21 mouse cellular contexts compared by ENCODE assay signal in genomic region chr11:24422066-24422775, GRCm38 (mm10).
DNase-seq lines count a peak whose midpoint lies in the region; ATAC-seq lines count a peak whose summit lies in the region.
"Had no signal": no experiment of that assay in that cellular context is flagged by ENCODE, and none has a peak within 500 bp of the region (broad histone marks: within the 10 kb centered on the region; RNA-seq: fewer than 3 reads in every experiment).

No protein-coding gene starts in this region.

- no peaks in the 10 kb centered on the region for H3K4me1 ChIP-seq in forebrain, embryonic 11.5 days (replicated peaks; ENCODE audit: control insufficient read depth, insufficient read depth, low read length)
- peaks cover 4% of the 10 kb centered on the region; the same call in 1 of the 2 replicates for H3K4me1 ChIP-seq in forebrain, embryonic 12.5 days
- H3K4me1 ChIP-seq: limb, embryonic 15.5 days; liver, embryonic 15.5 days; stomach, embryonic 15.5 days had no signal

- H3K27me3 ChIP-seq in forebrain, embryonic 11.5 days (ENCODE audit: control insufficient read depth, insufficient read depth, low read length), result no peaks in the 10 kb centered on the region; the same call in 1 of the 2 replicates
- H3K27me3 ChIP-seq in forebrain, embryonic 12.5 days, result 0 out of 2 replicates have a peak, but pooled peaks cover 6% of the 10 kb centered on the region
- H3K27me3 ChIP-seq: CH12.LX; heart, embryonic 13.5 days; limb, embryonic 15.5 days; liver, embryonic 15.5 days; stomach, embryonic 15.5 days had no signal

- DNase-seq in forebrain, embryonic 11.5 days (ENCODE audit: low spot score), result peak; percentile 45
- peak; percentile 8 for DNase-seq in lung, postnatal 10 days
- DNase-seq in lung, postnatal 4 days, result no peak
- peak; percentile 18 for DNase-seq in brain, adult 2 months (ENCODE audit: low read depth, low spot score)
- peak; percentile 12 to 24 for DNase-seq in layer of hippocampus, adult 8-10 months (ENCODE audit: low spot score in 2 of 2)
- DNase-seq in T-cell, adult 2 months (ENCODE audit: low spot score), result no peak
- DNase-seq: adrenal gland, postnatal 25 days; cerebellum, adult 9-10 months; embryo, embryonic 11 days; gastrocnemius, postnatal 10 days; heart, adult 18-20 months; kidney, adult 18-20 months; retina, postnatal 1 day had no signal

- no peak overlapping the region for H3K4me3 ChIP-seq in forebrain, embryonic 11.5 days (ENCODE audit: low read depth, low read length)
- H3K4me3 ChIP-seq in forebrain, embryonic 12.5 days (replicated peaks), result no peak overlapping the region
- H3K4me3 ChIP-seq: heart, embryonic 13.5 days; limb, embryonic 15.5 days; liver, embryonic 15.5 days; stomach, embryonic 15.5 days had no signal

- H3K9ac ChIP-seq in forebrain, embryonic 11.5 days (ENCODE audit: low read length), result no peak overlapping the region
- no peak overlapping the region for H3K9ac ChIP-seq in forebrain, embryonic 12.5 days
- H3K9ac ChIP-seq: heart, embryonic 13.5 days; limb, embryonic 15.5 days; liver, embryonic 15.5 days; stomach, embryonic 15.5 days had no signal

- no peak overlapping the region for H3K27ac ChIP-seq in forebrain, embryonic 11.5 days (ENCODE audit: low read depth, low read length)
- no peak overlapping the region for H3K27ac ChIP-seq in forebrain, embryonic 12.5 days
- H3K27ac ChIP-seq: heart, embryonic 13.5 days; kidney, postnatal 0 days; limb, embryonic 15.5 days; liver, embryonic 15.5 days; stomach, embryonic 15.5 days had no signal

- H3K4me2 ChIP-seq in forebrain, embryonic 11.5 days (ENCODE audit: low read depth, low read length, severe bottlenecking), result no peak overlapping the region
- H3K4me2 ChIP-seq in forebrain, embryonic 12.5 days, result no peak overlapping the region
- H3K4me2 ChIP-seq: heart, embryonic 13.5 days; limb, embryonic 15.5 days; liver, embryonic 15.5 days; stomach, embryonic 15.5 days had no signal

- ATAC-seq in forebrain, embryonic 11.5 days (replicated peaks; ENCODE audit: low FRiP score), result no peak
- ATAC-seq in forebrain, embryonic 12.5 days (ENCODE audit: low FRiP score), result no peak
- ATAC-seq: midbrain, embryonic 16.5 days had no signal

- peaks cover 4% of the 10 kb centered on the region for H3K9me3 ChIP-seq in forebrain, embryonic 11.5 days (ENCODE audit: control insufficient read depth, low read length)
- H3K9me3 ChIP-seq in forebrain, embryonic 12.5 days, result peaks cover 6% of the 10 kb centered on the region; the same call in 1 of the 2 replicates
- H3K9me3 ChIP-seq: limb, embryonic 15.5 days; liver, embryonic 15.5 days; stomach, embryonic 15.5 days had no signal

- WGBS in forebrain, embryonic 11.5 days, result 94% methylated on average over 10 of the region's 10 CpGs
- 83% methylated on average over 10 of the region's 10 CpGs for WGBS in forebrain, embryonic 12.5 days

- no peaks in the 10 kb centered on the region for H3K36me3 ChIP-seq in forebrain, embryonic 11.5 days (ENCODE audit: control insufficient read depth, insufficient read depth, low read length)
- no peaks in the 10 kb centered on the region for H3K36me3 ChIP-seq in forebrain, embryonic 12.5 days (replicated peaks)
- H3K36me3 ChIP-seq: heart, embryonic 13.5 days; limb, embryonic 15.5 days; liver, embryonic 15.5 days; stomach, embryonic 15.5 days had no signal

Comparison
In these comparisons a context has a peak if more than half of its experiments do, and no peak if none do; other contexts are left out.
1. DNase-seq: peak in forebrain, embryonic 11.5 days (single experiment), lung, postnatal 10 days (single experiment), brain, adult 2 months (single experiment) and layer of hippocampus, adult 8-10 months (2 of 2); none in lung, postnatal 4 days (0 of 2) and T-cell, adult 2 months (single experiment).